Mouse (Mus musculus): ENCODE data around the gene Trappc10.

Gene Trappc10

GRCm38 (mm10) chr10:78258142-78258675 is 13.8 kb upstream of the Trappc10 start:
- DNase-seq (ENCODE audit: low spot score in 2 of 2) = no peak

GRCm38 (mm10) chr10:78255646-78256059 is 11.2 kb upstream of the Trappc10 start:
- DNase-seq (ENCODE audit: low spot score in 2 of 2) = no peak

GRCm38 (mm10) chr10:78247206-78247605 is 2.8 kb upstream of the Trappc10 start:
- DNase-seq (ENCODE audit: low spot score in 2 of 2) = no peak

- DNase-seq (ENCODE audit: low spot score in 2 of 2) = no peak
Measured at GRCm38 (mm10) chr10:78246725-78247124, 2.3 kb upstream of the Trappc10 start.

GRCm38 (mm10) chr10:78245225-78245547 is 745 bp upstream of the Trappc10 start:
- DNase-seq (ENCODE audit: low spot score in 2 of 2) = no peak

GRCm38 (mm10) chr10:78244058-78244437 is 393 bp downstream of the Trappc10 start:
- DNase-seq (ENCODE audit: low spot score in 2 of 2) = peak in 1 of 2 experiments; percentile 38

GRCm38 (mm10) chr10:78238926-78239325 is 5.5 kb downstream of the Trappc10 start:
- no peak for DNase-seq (ENCODE audit: low spot score in 2 of 2)

GRCm38 (mm10) chr10:78238297-78238696 is 6.1 kb downstream of the Trappc10 start:
- no peak for DNase-seq (ENCODE audit: low spot score in 2 of 2)

GRCm38 (mm10) chr10:78237809-78238208 is 6.6 kb downstream of the Trappc10 start:
- no peak for DNase-seq (ENCODE audit: low spot score in 2 of 2)

GRCm38 (mm10) chr10:78236885-78237629 is 7.4 kb downstream of the Trappc10 start:
- DNase-seq (ENCODE audit: low spot score in 2 of 2) = no peak

GRCm38 (mm10) chr10:78233756-78234155 is 10.7 kb downstream of the Trappc10 start:
- DNase-seq (ENCODE audit: low spot score in 2 of 2) = no peak

GRCm38 (mm10) chr10:78233161-78233560 is 11.3 kb downstream of the Trappc10 start:
- no peak for DNase-seq (ENCODE audit: low spot score in 2 of 2)

GRCm38 (mm10) chr10:78232301-78232980 is 12.0 kb downstream of the Trappc10 start:
- no peak for DNase-seq (ENCODE audit: low spot score in 2 of 2)

GRCm38 (mm10) chr10:78228560-78228928 is 15.9 kb downstream of the Trappc10 start:
- no peak for DNase-seq (ENCODE audit: low spot score in 2 of 2)

GRCm38 (mm10) chr10:78227875-78228559 is 16.4 kb downstream of the Trappc10 start:
- no peak for DNase-seq (ENCODE audit: low spot score in 2 of 2)

- no peak for DNase-seq (ENCODE audit: low spot score in 2 of 2)
Measured at GRCm38 (mm10) chr10:78224136-78224535, 20.3 kb downstream of the Trappc10 start.

- no peak for DNase-seq (ENCODE audit: low spot score in 2 of 2)
Measured at GRCm38 (mm10) chr10:78222908-78223307, 21.5 kb downstream of the Trappc10 start.

- DNase-seq (ENCODE audit: low spot score in 2 of 2) = no peak
Measured at GRCm38 (mm10) chr10:78221315-78221714, 23.1 kb downstream of the Trappc10 start.

- DNase-seq (ENCODE audit: low spot score in 2 of 2) = no peak
Measured at GRCm38 (mm10) chr10:78219528-78219927, 24.9 kb downstream of the Trappc10 start.

GRCm38 (mm10) chr10:78218576-78218975 is 25.9 kb downstream of the Trappc10 start:
- DNase-seq (ENCODE audit: low spot score in 2 of 2) = no peak

- no peak for DNase-seq (ENCODE audit: low spot score in 2 of 2)
Measured at GRCm38 (mm10) chr10:78216376-78217083, 27.9 kb downstream of the Trappc10 start.

- no peak for DNase-seq (ENCODE audit: low spot score in 2 of 2)
Measured at GRCm38 (mm10) chr10:78214371-78214770, 30.1 kb downstream of the Trappc10 start.
